Mouse (Mus musculus) urinary bladder, adult 2 months (tissue): ENCODE measurements around the gene Baz1a. TPM values are rescaled to one million over a fixed set of nuclear protein-coding genes. Genes with fewer than 3 reads are reported as not detected.

Experiments
- DNase-seq: peaks from one replicate; pipeline ENCODE4 v3.0.0; 2022; ENCODE audit warnings: low spot score
- polyA plus RNA-seq: library from polyadenylated mRNA; depleted of rRNA; stranded (reverse); fragments of >200 nt; gene quantifications from 2 replicates; pipeline ENCODE4 v1.2.3, GENCODE M21; 2012; rRNA removed

The Baz1a gene
- polyA plus RNA-seq, 1 experiment: 9.8 TPM

- no peak for DNase-seq
Observed at GRCm38 (mm10) chr12:54859531-54859930, 154.6 kb downstream of the Baz1a start.

GRCm38 (mm10) chr12:54850551-54850950, 163.6 kb downstream of the Baz1a start:
- DNase-seq: no peak

- DNase-seq: no peak
Observed at GRCm38 (mm10) chr12:54844415-54844814, 169.7 kb downstream of the Baz1a start.

Other genes with a start within 250 kb of the Baz1a start
- 60.7 and 68.1 TPM in 2 replicates for gene Snx6, start 218.6 kb downstream of the Baz1a start, polyA plus RNA-seq
- gene Cfl2, start 151.5 kb downstream of the Baz1a start, polyA plus RNA-seq: 107 and 161 TPM in 2 replicates
- not detected in 2 replicates for gene Gm20403, start 27.8 kb downstream of the Baz1a start, polyA plus RNA-seq
- 17.9 and 21.2 TPM in 2 replicates for gene 2700097O09Rik, start 65.8 kb upstream of the Baz1a start, polyA plus RNA-seq
- 62.8 and 78.5 TPM in 2 replicates for gene Srp54a, start 65.9 kb upstream of the Baz1a start, polyA plus RNA-seq
- 27.9 and 31.6 TPM in 2 replicates for gene Fam177a, start 110.1 kb upstream of the Baz1a start, polyA plus RNA-seq
- gene Srp54b, start 140.8 kb upstream of the Baz1a start, polyA plus RNA-seq: 30.0 and 32.3 TPM in 2 replicates
- gene 1700047I17Rik2, start 185.2 kb upstream of the Baz1a start, polyA plus RNA-seq: not detected in 2 replicates
- 51.7 and 52.6 TPM in 2 replicates for gene Srp54c, start 215.8 kb upstream of the Baz1a start, polyA plus RNA-seq